Mouse (Mus musculus) inflammation-experienced regulatory T-cells, adult 6 months (primary cell): ENCODE results near the gene Sp4. TPM values are rescaled to one million over a fixed set of nuclear protein-coding genes. Genes with fewer than 3 reads are reported as not detected.

ENCODE experiments used
- ATAC-seq: one replicate; pipeline ENCODE4 v1.8.0; 2017
- polyA plus RNA-seq, 3 experiments: library from polyadenylated mRNA; unstranded; fragments of 100-300 nt; shearing (Covaris generic); gene quantifications; one replicate each; pipeline ENCODE4 v1.2.1; 2017

Gene Sp4
- polyA plus RNA-seq, 3 experiments from 2014 or later, result 18.0 to 24.1 (median 20.7) TPM

GRCm38 (mm10) chr12:118264905-118265304 lies 36.3 kb downstream of the Sp4 start:
- no peak for ATAC-seq

GRCm38 (mm10) chr12:118263878-118264277 lies 37.4 kb downstream of the Sp4 start:
- ATAC-seq, result no peak

- ATAC-seq, result peak; percentile 28
Observed at GRCm38 (mm10) chr12:118255292-118255782, 45.9 kb downstream of the Sp4 start.

GRCm38 (mm10) chr12:118221182-118221581 lies 80.1 kb downstream of the Sp4 start:
- no peak for ATAC-seq

- ATAC-seq, result no peak
Observed at GRCm38 (mm10) chr12:118220062-118220461, 81.2 kb downstream of the Sp4 start.

- no peak for ATAC-seq
Observed at GRCm38 (mm10) chr12:118212163-118212562, 89.1 kb downstream of the Sp4 start.

GRCm38 (mm10) chr12:118198386-118199093 lies 102.7 kb downstream of the Sp4 start, which contains the start of gene Dnah11:
TSS of gene Dnah11 (minus strand) at chr12:118199043.
- ATAC-seq, result peak; percentile 95

GRCm38 (mm10) chr12:118196583-118196982 lies 104.7 kb downstream of the Sp4 start:
- ATAC-seq, result no peak

GRCm38 (mm10) chr12:118189535-118189934 lies 111.7 kb downstream of the Sp4 start:
- ATAC-seq, result no peak

- no peak for ATAC-seq
Observed at GRCm38 (mm10) chr12:118187663-118188062, 113.6 kb downstream of the Sp4 start.

GRCm38 (mm10) chr12:118186881-118187489 lies 114.3 kb downstream of the Sp4 start:
- ATAC-seq, result no peak

GRCm38 (mm10) chr12:118186120-118186880 lies 114.9 kb downstream of the Sp4 start:
- no peak for ATAC-seq

Other genes with a start within 250 kb of the Sp4 start
- under 1 TPM; 0.06 to 0.28 (median 0.20) TPM for gene Dnah11, start 102.4 kb downstream of the Sp4 start, polyA plus RNA-seq